Mouse (Mus musculus): ENCODE measurements around the gene Trabd2b.

- TF ChIP-seq CTCF (IDR thresholded peaks at IDR 0.05; ENCODE audit: low read depth, low read length), result no peak
- TF ChIP-seq POLR2A (IDR thresholded peaks at IDR 0.05; ENCODE audit: insufficient read depth, low read length), result no peak
- no peak for TF ChIP-seq EP300 (IDR thresholded peaks at IDR 0.05; ENCODE audit: insufficient read depth, low read depth, low read length)
Measured at GRCm38 (mm10) chr4:114410026-114410425, 3.5 kb downstream of the Trabd2b start.

Measured in ES-Bruce4 (cell line).